Mouse (Mus musculus) forebrain, postnatal 0 days (tissue): Measurements from ENCODE around the gene Armh1. TPM values are rescaled to one million over a fixed set of nuclear protein-coding genes. Genes with fewer than 3 reads are reported as not detected.
A peak's percentile ranks its signal among the peaks of the same experiment; 100 is the strongest.

ENCODE experiments used
- ATAC-seq: fragments of 200-750 bp; cut with Nextera tagmentation; 2 replicates; pipeline ENCODE4 v1.8.0; 2017; ENCODE audit warnings: mild to moderate bottlenecking, moderate library complexity
- DNase-seq: peaks from one replicate; pipeline ENCODE4 v3.0.0-alpha.2; 2015
- H3K27ac ChIP-seq: fragments of 300-500 bp; sonication (generic); 2 replicates; pipeline ENCODE4 v1.5.1; 2014; ENCODE audit warnings: low read depth, mild to moderate bottlenecking, antibody characterized with exemption, low read length, moderate library complexity, mixed read lengths
- H3K27me3 ChIP-seq: fragments of 300-500 bp; sonication (generic); 2 replicates; pipeline ENCODE4 v1.6.1; 2014; ENCODE audit warnings: mild to moderate bottlenecking, low read length, mixed read lengths; ENCODE audit not compliant: insufficient read depth
- H3K36me3 ChIP-seq: fragments of 300-500 bp; sonication (generic); 2 replicates; pipeline ENCODE4 v1.6.1; 2014; ENCODE audit warnings: mild to moderate bottlenecking, moderate library complexity; ENCODE audit not compliant: insufficient read depth
- H3K4me1 ChIP-seq: fragments of 300-500 bp; sonication (generic); 2 replicates; pipeline ENCODE4 v1.6.1; 2014; ENCODE audit warnings: antibody characterized with exemption; ENCODE audit not compliant: insufficient read depth
- H3K4me2 ChIP-seq: fragments of 300-500 bp; sonication (generic); 2 replicates; pipeline ENCODE4 v1.6.1; 2014; ENCODE audit warnings: low read depth, mild to moderate bottlenecking, moderate library complexity
- H3K4me3 ChIP-seq: fragments of 300-500 bp; sonication (generic); 2 replicates; pipeline ENCODE4 v1.5.1; 2014; ENCODE audit warnings: low read depth, low read length, mixed read lengths
- H3K9ac ChIP-seq: fragments of 300-500 bp; sonication (generic); 2 replicates; pipeline ENCODE4 v1.6.1; 2014; ENCODE audit warnings: mild to moderate bottlenecking
- H3K9me3 ChIP-seq: fragments of 300-500 bp; sonication (generic); 2 replicates; pipeline ENCODE4 v1.6.1; 2016; ENCODE audit warnings: low read length
- CTCF ChIP-seq: sonication (generic); IDR thresholded peaks from 2 replicates; pipeline ENCODE4 v1.5.1; 2016; ENCODE audit warnings: antibody characterized with exemption, control low read depth, low read depth
- WGBS: fragments of 180-500 bp; shearing (Covaris S2); extraction: QIAGEN DNeasy Blood & Tissue Kit; methylation state at CpG from one replicate; pipeline ENCODE4 v1.1.7; 2014; 5-methylcytosine and 5-hydroxymethylcytosine counted together
- polyA plus RNA-seq: library from polyadenylated mRNA; unstranded; fragments of >200 nt; fragmentation: Nextera tagmentation; extraction: Ambion mirVana; gene quantifications from 2 replicates; pipeline ENCODE4 v1.2.1, GENCODE M21; 2015
- total RNA-seq: library from RNA; depleted of rRNA; stranded (reverse); fragments of >200 nt; gene quantifications from 2 replicates; pipeline ENCODE4 v1.2.3, GENCODE M21; 2014

Armh1 gene
- total and polyA plus RNA-seq, 2 experiments from 2014 or later, result 1.5 to 2.5 TPM

- DNase-seq (peak; percentile 33), ATAC-seq (no peak)
- Histone ChIP-seq H3K4me1 (no peaks in the 10 kb centered on the region), H3K27me3 (no peaks in the 10 kb centered on the region), H3K27ac (no peak overlapping the region), H3K9ac (no peak overlapping the region), H3K4me2 (no peak overlapping the region), H3K4me3 (no peak overlapping the region), H3K9me3 (no peaks in the 10 kb centered on the region), H3K36me3 (no peaks in the 10 kb centered on the region)
- TF ChIP-seq CTCF, result no peak
- WGBS, result 35% methylated on average over 4 of the region's 4 CpGs
These were observed 16.1 kb downstream of the Armh1 start for GRCm38 (mm10) chr4:117235822-117236221.

DNA sequence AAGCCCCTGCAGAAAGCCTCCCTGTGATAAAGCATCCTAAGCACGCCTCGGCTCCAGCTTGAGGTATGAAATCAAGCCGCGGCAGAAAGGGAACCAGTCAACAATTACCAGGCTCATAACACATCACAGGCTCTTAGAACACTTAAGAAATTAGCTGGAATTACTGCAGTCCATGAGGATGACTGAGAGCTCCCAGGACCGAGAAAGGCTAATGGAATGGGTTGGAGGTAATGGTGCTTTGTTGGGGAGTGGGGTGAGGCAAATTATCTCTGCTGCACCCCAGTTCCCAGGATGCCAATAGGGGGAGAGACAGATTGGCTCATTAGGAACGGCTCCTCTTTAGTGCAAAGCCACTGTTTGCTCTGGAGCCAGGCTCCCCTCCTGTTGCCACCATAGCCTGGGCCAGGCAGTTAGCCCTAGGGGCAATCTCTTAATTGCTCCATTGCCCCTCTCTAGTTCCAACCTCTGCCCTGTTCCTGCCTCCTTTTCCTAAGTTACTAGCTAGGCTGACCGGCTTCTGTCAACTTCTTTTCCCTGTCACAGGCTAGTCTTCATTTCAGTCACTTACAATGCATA, 17.7 kb downstream of the Armh1 start:
- TF ChIP-seq CTCF, result no peak
- Histone ChIP-seq H3K9ac (no peak overlapping the region), H3K4me3 (no peak overlapping the region), H3K27me3 (no peaks in the 10 kb centered on the region), H3K36me3 (no peaks in the 10 kb centered on the region), H3K9me3 (no peaks in the 10 kb centered on the region), H3K27ac (no peak overlapping the region), H3K4me2 (no peak overlapping the region), H3K4me1 (no peaks in the 10 kb centered on the region)
- WGBS, result 43% methylated on average over 7 of the region's 7 CpGs
- no peak for DNase-seq
- no peak for ATAC-seq

- no peak overlapping the region for H3K9ac ChIP-seq
- H3K27me3 ChIP-seq, result no peaks in the 10 kb centered on the region
- no peak for DNase-seq
- no peaks in the 10 kb centered on the region for H3K36me3 ChIP-seq
- H3K27ac ChIP-seq, result no peak overlapping the region
- 93% methylated on average over 2 of the region's 2 CpGs for WGBS
- no peak overlapping the region for H3K4me3 ChIP-seq
- H3K9me3 ChIP-seq, result no peaks in the 10 kb centered on the region
- TF ChIP-seq CTCF, result no peak
- H3K4me1 ChIP-seq, result no peaks in the 10 kb centered on the region
- no peak overlapping the region for H3K4me2 ChIP-seq
- ATAC-seq, result no peak
These were observed 20.7 kb downstream of the Armh1 start for GRCm38 (mm10) chr4:117231208-117231607.

- WGBS, result 51% methylated on average over 10 of the region's 10 CpGs
- no peak for ATAC-seq
These were observed 21.6 kb downstream of the Armh1 start for GRCm38 (mm10) chr4:117230331-117230730.

GRCm38 (mm10) chr4:117229590-117229989, 22.3 kb downstream of the Armh1 start:
- Histone ChIP-seq H3K27me3 (no peaks in the 10 kb centered on the region), H3K9ac (no peak overlapping the region), H3K4me3 (no peak overlapping the region), H3K9me3 (no peaks in the 10 kb centered on the region), H3K4me2 (no peak overlapping the region), H3K36me3 (no peaks in the 10 kb centered on the region), H3K4me1 (no peaks in the 10 kb centered on the region), H3K27ac (no peak overlapping the region)
- 79% methylated on average over 15 of the region's 15 CpGs for WGBS
- DNase-seq (no peak), ATAC-seq (no peak)
- TF ChIP-seq CTCF, result no peak

More at GRCm38 (mm10) chr4:117230331-117230730, 21.6 kb downstream of the Armh1 start:
- no peaks in the 10 kb centered on the region for H3K36me3 ChIP-seq
- H3K4me3 ChIP-seq, result no peak overlapping the region
- H3K27me3 ChIP-seq, result no peaks in the 10 kb centered on the region
- no peaks in the 10 kb centered on the region for H3K4me1 ChIP-seq
- DNase-seq, result no peak
- peak; percentile 44 for TF ChIP-seq CTCF
- H3K27ac ChIP-seq, result no peak overlapping the region
- H3K4me2 ChIP-seq, result no peak overlapping the region
- no peak overlapping the region for H3K9ac ChIP-seq
- no peaks in the 10 kb centered on the region for H3K9me3 ChIP-seq

GRCm38 (mm10) chr4:117225250-117225649, 26.7 kb downstream of the Armh1 start:
- no peaks in the 10 kb centered on the region for H3K36me3 ChIP-seq
- no peaks in the 10 kb centered on the region for H3K27me3 ChIP-seq
- ATAC-seq (no peak), DNase-seq (no peak)
- no peak overlapping the region for H3K27ac ChIP-seq
- no peaks in the 10 kb centered on the region for H3K4me1 ChIP-seq
- H3K9ac ChIP-seq, result no peak overlapping the region
- H3K9me3 ChIP-seq, result no peaks in the 10 kb centered on the region
- no peak for TF ChIP-seq CTCF
- no peak overlapping the region for H3K4me3 ChIP-seq
- H3K4me2 ChIP-seq, result no peak overlapping the region

DNA sequence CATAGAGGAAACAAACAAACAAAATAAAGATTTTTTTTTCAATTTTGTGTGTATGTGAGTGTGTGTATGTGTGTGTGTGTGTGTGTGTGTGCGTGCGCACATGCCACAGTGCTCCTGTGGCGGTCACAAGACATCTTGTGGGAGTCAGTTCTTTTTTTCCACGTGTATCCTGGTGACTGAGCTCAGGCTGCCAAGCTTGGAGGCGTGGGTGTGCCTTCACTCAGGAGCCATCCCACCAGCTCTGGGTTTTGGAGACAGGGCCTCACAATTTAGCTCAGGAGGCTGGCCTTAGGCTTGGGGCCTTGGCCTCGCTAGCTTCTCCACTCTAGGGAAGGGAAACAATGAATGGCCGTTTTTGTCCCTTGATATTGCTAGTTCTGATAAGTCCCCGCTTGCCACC, 27.8 kb downstream of the Armh1 start:
- no peaks in the 10 kb centered on the region for H3K4me1 ChIP-seq
- 80% methylated on average over 8 of the region's 8 CpGs for WGBS
- DNase-seq, result no peak
- no peak overlapping the region for H3K9ac ChIP-seq
- ATAC-seq, result no peak
- no peaks in the 10 kb centered on the region for H3K36me3 ChIP-seq
- no peak overlapping the region for H3K4me3 ChIP-seq
- no peak overlapping the region for H3K4me2 ChIP-seq
- no peaks in the 10 kb centered on the region for H3K27me3 ChIP-seq
- no peaks in the 10 kb centered on the region for H3K9me3 ChIP-seq
- H3K27ac ChIP-seq, result no peak overlapping the region
- TF ChIP-seq CTCF, result no peak
